Mouse (Mus musculus) gastrocnemius, postnatal 10 days (tissue): ENCODE results near the gene Eme2. TPM values are rescaled to one million over a fixed set of nuclear protein-coding genes. Genes with fewer than 3 reads are reported as not detected.
"Not testable (repeated sequence)": the region's sequence is repeated elsewhere in the genome, so short reads cannot be mapped to it uniquely, and the experiment has no call there.

Source experiments
- DNase-seq: peaks from one replicate; pipeline ENCODE4 v3.0.0; 2021; ENCODE audit warnings: mixed read lengths
- long read RNA-seq, 2 experiments: library from polyadenylated mRNA; stranded (forward); transcript quantifications; one replicate each; pipeline ENCODE4 v2.0.0; 2021
- total RNA-seq, 2 experiments: library from RNA; stranded (reverse); gene quantifications; 2 replicates each; pipeline ENCODE4 v1.2.3; 2021

Eme2 gene
- 10 to 100 TPM; 12.0 to 20.8 TPM for total RNA-seq
- long read RNA-seq, experiment 1, full-length matches to known transcripts = 8 of 26 reads
- long read RNA-seq, experiment 1, partial matches to known transcripts = 6 of 26 reads
- long read RNA-seq, experiment 1, other reads (novel, unspliced or antisense) = 12 of 26 reads
- long read RNA-seq, experiment 2, transcript Eme2-202 (8 exons, 1,521 nt) = major isoform, 5 of 20 reads
- long read RNA-seq, experiment 2, partial matches to known transcripts = 7 of 20 reads
- long read RNA-seq, experiment 2, other reads (novel, unspliced or antisense) = 8 of 20 reads

DNA sequence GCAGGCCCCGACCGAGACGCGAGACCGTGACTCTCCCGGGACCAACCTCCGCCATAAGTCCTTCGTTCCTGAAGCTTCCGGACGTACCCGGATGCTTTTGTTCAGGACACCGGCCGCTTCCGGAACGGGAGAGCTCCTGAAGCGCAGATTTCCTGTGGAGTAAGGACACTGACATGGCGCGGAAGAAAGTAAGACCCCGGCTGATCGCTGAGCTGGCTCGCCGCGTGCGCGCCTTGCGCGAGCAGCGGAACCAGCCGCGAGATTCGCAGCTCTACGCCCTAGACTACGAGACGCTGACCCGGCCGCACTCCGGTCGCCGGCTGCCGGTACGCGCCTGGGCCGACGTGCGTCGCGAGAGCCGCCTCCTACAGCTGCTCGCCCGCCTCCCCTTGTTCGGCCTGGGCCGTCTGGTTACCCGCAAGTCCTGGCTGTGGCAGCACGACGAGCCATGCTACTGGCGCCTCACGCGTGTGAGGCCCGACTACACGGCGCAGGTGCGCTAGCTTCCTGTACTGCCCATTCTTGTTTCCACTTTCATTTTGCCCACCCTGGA, at the start of gene Eme2, which contains the start of gene Mrps34:
TSS of gene Eme2 (minus strand) at position 93 of the 553 bp plus-strand sequence.
TSS of gene Mrps34 (plus strand) at position 122 of the 553 bp plus-strand sequence.
- DNase-seq = peak; percentile 73

- not testable (repeated sequence) for DNase-seq
Observed at GRCm38 (mm10) chr17:24943589-24943988, 48.7 kb upstream of the Eme2 start.

- DNase-seq = no peak
Observed at GRCm38 (mm10) chr17:24943036-24943435, 48.1 kb upstream of the Eme2 start.

DNA sequence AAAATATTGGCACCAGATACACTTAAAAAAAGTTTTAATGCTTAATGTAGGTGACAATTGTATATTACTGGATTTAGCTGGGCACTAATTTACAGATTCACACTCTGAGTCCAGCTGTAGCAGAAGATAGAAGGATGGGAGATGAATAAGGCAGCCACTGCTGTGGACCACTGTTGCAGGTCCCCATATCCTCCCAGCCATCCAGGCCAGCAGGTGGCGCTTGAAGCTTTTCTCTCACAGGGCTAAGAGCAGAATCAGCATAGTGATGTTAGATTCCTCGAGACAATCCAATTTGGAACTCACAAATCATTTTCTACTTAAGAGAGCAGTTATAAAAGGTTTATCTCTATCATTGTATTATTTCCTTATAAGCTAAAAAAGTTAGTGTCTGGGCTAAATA, 47.6 kb upstream of the Eme2 start:
- peak; percentile 18 for DNase-seq

- no peak for DNase-seq
Observed at GRCm38 (mm10) chr17:24937266-24937665, 42.4 kb upstream of the Eme2 start.

DNA sequence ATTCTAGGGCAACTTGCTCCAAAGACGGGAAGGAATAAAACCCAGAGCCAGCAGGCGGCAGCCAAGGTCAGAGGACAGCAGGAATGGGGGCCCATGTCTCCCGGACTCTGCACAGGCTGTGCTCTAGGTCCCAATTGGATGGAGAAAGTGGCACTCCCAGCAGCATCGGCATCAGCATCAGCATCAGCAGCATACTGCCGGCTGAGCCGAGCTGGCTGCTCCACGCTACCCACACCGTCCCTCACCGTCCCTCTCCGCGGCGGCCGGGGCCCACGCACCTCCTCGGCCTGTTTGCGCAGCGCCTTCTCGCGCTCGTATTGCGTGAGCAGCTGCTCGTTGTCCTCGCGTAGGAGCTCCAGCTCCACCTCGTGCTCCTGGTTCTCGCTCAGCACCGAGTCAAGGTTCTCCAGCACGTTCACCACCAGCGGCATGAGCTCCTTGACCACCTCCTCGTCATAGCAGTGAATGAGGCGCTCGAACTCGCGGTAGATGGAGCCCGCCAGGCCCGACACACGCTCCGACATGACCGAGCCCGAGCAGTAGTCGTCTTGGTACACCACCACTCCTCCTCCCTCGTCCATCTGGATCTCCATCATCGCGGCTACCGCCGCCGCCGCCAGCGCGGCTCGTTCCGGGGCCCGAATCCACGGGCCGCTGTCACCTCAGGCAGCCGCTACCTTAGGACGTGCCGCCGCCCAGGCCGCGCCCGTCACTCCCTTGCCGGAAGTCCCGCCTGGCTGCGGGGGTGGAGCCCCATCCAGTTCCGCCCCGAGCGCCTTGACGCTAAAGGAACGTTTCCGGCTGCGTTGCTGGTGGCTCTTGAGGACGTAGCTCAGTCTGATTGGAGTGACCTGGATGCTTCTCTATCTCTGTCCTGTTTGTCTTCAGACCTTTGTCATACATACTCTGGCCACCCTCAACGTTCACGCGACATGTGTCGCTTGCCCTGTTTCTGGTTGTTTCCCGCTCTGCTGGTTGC, 41.7 kb upstream of the Eme2 start, which contains the start of gene Mapk8ip3:
TSS of gene Mapk8ip3 (minus strand) at position 719 of the 979 bp plus-strand sequence.
- peak; percentile 95 for DNase-seq

DNA sequence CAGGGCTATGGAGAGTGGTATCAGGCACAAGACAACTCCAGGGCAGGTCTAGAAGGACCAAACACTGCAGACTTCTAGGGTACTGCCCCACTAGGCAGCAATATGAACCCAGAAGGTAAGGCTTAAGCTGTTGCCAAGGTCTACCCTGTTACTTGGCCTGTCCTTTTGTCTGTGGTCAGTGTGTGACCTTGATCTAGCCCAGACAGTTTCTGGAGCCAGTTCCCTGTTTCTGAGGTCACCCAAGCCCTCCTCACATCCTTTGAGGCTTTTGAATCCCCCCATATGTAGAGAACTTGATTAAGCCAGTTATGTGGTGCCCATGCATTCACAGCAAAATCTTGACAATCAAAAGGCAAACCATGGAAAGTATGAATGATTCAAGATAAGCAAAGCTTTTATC, 40.8 kb upstream of the Eme2 start:
- DNase-seq = no peak

- no peak for DNase-seq
Observed at GRCm38 (mm10) chr17:24934926-24935325, 40.0 kb upstream of the Eme2 start.

DNA sequence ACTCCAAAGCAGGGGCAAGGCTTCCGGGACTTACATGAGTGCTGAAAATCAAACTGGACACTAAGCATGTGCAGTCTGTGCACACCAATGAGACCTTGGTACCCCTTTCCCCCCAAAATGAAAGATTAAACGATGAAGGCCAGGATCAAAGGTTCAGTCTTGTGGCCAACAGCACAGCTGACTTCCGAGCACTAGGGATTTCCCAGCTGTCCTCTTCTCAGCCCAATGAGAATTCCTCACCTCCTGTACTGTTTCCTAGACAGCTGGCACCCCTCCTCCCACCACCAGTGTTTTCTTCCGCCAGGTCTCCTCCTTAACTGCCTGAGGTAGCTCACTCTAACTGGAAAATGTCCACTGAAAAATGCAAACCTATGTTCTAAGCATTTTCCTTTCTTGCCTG, 38.3 kb upstream of the Eme2 start:
- DNase-seq = no peak

- DNase-seq = no peak
Observed at GRCm38 (mm10) chr17:24932431-24932830, 37.5 kb upstream of the Eme2 start.

- no peak for DNase-seq
Observed at GRCm38 (mm10) chr17:24929506-24929905, 34.6 kb upstream of the Eme2 start.

DNA sequence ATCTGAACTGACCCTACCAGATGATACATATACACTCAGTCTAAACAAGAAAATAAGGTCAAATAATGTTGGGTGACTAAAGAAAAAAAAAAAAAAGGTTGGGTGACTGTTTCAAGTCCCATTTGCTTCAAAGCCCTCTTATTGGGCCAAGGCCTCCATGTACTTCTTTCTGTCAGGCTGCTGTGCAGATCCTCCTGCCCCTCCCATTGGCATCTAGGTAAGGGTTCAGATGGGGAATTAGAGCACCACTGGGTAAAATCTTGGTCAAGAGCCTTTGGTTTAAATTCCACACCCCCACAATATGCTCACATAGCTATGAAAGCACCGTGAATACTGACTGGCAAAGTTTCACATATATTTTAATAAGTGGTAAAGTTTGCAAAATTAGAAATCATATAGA, 28.4 kb upstream of the Eme2 start:
- no peak for DNase-seq

DNA sequence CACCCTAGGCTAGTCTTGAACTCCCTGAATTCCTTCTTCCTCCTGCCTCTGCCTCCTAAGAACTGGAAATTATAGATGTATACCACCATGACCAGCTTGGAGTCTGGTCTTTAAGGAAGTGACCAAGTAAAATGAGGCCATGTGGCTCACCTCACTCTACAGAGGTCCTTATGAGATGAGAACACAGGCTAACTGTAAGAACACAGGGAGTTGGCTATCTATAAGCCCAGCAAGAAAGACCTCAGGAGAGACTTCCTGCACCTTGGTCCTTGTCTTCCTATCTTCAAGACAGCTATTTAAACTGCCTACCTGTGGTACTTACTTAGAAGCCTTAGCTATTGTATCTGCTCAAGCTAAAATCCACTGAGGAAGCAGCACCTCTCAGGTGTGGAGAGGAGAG, 19.1 kb upstream of the Eme2 start:
- DNase-seq = no peak

DNA sequence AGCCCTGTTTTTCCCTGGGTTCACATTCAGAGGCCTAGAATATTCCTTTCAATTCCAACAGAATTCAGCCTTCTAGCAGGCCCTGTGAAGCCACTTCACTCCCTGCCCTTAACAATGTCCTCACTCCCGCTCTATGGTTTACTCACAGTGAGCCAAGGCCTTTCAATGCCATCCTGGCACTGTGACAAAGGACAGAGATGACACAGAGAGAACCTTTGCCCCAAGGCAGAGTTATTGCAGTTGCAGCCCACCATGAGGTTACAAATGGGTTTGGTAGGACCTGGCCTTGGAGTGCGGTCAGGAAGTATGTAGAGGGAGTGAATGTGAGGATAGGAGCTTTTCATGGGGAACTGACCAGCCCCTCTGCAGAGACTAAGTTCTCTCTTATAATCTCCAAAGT, 12.7 kb upstream of the Eme2 start:
- no peak for DNase-seq

GRCm38 (mm10) chr17:24903767-24904166, 8.9 kb upstream of the Eme2 start:
- DNase-seq = no peak

DNA sequence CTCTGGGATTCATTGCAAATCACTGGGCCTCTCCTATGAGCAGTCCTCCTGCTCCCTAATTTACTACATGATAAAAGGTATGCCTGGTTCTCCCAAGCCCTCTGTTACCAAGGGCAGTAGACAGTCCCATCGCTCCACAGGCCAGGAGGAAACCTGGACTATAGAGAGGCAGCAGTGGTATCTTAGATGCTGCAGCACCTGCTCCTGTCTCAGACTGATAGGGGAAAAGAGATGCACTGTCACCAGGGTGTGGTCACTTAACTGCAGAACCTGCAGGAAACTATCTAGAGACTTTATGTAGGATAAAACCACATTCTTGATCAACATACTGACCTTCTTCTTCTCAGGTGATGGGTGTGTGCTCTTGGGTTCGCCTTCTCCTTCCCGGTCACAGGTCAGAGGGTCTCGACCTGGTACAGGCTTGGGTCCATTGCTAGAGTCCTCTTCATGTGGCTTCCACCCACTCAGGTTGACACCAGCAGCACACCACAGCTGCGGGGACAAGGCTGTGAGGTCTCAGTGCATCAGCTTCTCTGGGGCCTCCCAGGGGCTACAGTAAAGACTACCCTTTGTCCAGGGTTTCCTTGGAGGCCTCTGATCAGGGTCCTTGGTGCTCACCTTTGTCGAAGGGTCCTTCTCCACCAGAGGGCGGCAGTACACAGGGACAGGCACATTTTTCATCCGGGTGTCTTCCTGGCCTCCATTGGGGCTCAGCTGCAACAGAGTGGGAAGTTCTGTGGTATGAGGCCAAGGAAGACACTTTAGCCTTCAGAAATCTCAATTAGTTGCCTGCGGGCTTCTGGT, 8.0 kb upstream of the Eme2 start:
- no peak for DNase-seq

- DNase-seq = no peak
Observed at GRCm38 (mm10) chr17:24902124-24902523, 7.2 kb upstream of the Eme2 start.

DNA sequence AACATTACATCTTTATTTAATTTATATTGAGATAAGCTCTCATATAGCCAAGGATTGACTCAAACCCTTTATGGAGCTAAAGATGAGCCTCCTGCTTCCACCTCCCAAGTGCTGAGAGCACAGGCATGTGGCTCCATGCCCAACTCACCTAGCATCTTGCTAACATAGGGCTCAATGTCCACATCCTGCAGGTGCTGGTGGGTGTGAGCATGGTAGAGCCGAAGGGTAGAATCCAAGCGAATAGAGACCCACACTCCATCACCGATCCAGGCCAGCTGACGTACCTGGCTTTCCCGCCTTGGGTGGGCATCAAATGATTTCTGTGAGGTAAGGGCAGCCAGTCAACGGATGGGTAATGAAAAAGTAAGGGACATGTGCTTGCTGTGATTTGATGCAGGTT, 5.1 kb upstream of the Eme2 start:
- no peak for DNase-seq

GRCm38 (mm10) chr17:24899153-24899552, 4.3 kb upstream of the Eme2 start:
- no peak for DNase-seq

DNA sequence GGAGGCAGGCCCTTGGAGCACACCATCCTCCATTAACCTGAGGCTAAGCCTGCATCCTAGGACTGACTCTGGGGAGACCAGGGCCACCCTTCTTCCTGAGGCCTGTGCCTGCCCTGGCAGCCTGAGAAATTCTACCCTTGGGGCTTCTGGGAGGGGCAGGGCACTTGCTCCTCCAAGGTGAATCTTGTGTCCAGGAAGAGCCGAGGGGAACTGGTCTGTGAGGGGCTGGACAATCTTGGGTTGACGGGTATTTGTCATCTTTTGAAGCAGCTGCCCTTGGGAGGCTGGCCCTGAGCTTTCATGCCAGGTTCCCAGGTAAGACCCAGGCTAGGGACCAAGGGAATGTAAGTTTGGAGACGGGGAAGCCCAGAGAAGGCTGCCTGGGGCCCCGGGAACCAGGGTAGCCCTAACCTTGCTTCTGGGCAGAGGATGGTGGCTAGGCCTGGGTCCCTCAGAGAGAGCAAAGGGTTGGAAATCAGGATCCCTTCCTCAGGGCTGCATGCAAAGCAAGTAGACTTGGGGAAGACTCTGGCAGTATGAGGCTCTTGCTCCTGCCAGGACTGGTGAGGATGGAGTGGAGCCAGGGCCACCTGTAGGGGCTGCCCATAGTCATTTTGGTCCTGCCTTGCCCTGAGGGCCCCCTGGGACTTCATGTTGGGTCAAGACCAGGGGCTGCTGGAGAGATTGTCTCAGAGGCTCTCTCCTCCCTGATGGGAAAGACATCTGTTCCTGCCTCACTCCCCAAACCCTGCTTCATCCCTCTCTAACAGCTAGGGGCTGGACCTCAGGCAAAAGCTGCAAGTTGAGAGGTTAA, 3.4 kb upstream of the Eme2 start:
- no peak for DNase-seq

DNA sequence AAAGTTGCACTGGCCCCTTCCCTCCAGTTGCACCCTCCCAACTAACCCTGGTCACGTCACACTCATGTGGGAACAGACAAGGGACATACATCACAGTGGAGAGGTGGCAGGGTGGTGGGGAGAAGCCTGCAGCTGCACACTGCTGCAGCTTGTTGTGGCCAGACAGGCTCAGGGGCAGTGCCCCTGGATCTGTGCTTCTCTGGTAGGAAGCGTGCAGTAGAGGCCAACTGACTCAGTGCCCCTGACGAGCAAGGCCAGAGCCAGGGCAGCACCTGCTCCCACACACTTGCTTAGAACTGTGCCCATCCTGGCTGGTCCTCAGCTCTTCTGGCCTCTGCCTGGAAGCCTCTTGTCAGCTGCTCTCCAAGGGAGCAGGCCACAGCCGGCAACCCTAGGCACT, 2.7 kb upstream of the Eme2 start:
- DNase-seq = no peak
